Mouse (Mus musculus) intestine, postnatal 0 days (tissue): ENCODE results near the gene Lyzl4. TPM values are rescaled to one million over a fixed set of nuclear protein-coding genes. Genes with fewer than 3 reads are reported as not detected.

Experiments used
- ATAC-seq: fragments of 200-750 bp; cut with Nextera tagmentation; 2 replicates; pipeline ENCODE4 v1.8.0; 2017; ENCODE audit warnings: mild to moderate bottlenecking, moderate TSS enrichment, moderate library complexity
- H3K27ac ChIP-seq: fragments of 300-500 bp; sonication (generic); 2 replicates; pipeline ENCODE4 v1.5.1; 2014; ENCODE audit warnings: mild to moderate bottlenecking, low read depth, low read length, moderate library complexity
- H3K27me3 ChIP-seq: fragments of 300-500 bp; sonication (generic); replicated peaks from 2 replicates; pipeline ENCODE4 v1.6.1; 2014; ENCODE audit warnings: low read length, mixed read lengths; ENCODE audit not compliant: control insufficient read depth, insufficient read depth
- H3K36me3 ChIP-seq: fragments of 300-500 bp; sonication (generic); 2 replicates; pipeline ENCODE4 v1.6.1; 2014; ENCODE audit warnings: mild to moderate bottlenecking, moderate library complexity; ENCODE audit not compliant: control insufficient read depth, insufficient read depth
- H3K4me1 ChIP-seq: fragments of 300-500 bp; sonication (generic); replicated peaks from 2 replicates; pipeline ENCODE4 v1.6.1; 2014; ENCODE audit warnings: antibody characterized with exemption, low read length, mixed read lengths; ENCODE audit not compliant: control insufficient read depth, insufficient read depth
- H3K4me2 ChIP-seq: fragments of 300-500 bp; sonication (generic); replicated peaks from 2 replicates; pipeline ENCODE4 v1.6.1; 2014; ENCODE audit warnings: low read depth, mild to moderate bottlenecking, moderate library complexity
- H3K4me3 ChIP-seq: fragments of 300-500 bp; sonication (generic); 2 replicates; pipeline ENCODE4 v1.5.1; 2014; ENCODE audit warnings: low read depth, low read length
- H3K9ac ChIP-seq: fragments of 300-500 bp; sonication (generic); 2 replicates; pipeline ENCODE4 v1.6.1; 2014; ENCODE audit warnings: mild to moderate bottlenecking, low read depth, low read length
- H3K9me3 ChIP-seq: fragments of 300-500 bp; sonication (generic); 2 replicates; pipeline ENCODE4 v1.6.1; 2016; ENCODE audit warnings: mixed run types; ENCODE audit not compliant: control insufficient read depth
- CTCF ChIP-seq: sonication (generic); IDR thresholded peaks from 2 replicates; pipeline ENCODE4 v1.5.1; 2016; ENCODE audit warnings: low read depth, mild to moderate bottlenecking, control low read depth, antibody characterized with exemption, moderate library complexity
- WGBS: fragments of 180-500 bp; shearing (Covaris S2); extraction: QIAGEN DNeasy Blood & Tissue Kit; methylation state at CpG from one replicate; pipeline ENCODE4 v1.1.7; 2014; 5-methylcytosine and 5-hydroxymethylcytosine counted together
- polyA plus RNA-seq: library from polyadenylated mRNA; unstranded; fragments of >200 nt; fragmentation: Nextera tagmentation; extraction: Ambion mirVana; gene quantifications from 2 replicates; pipeline ENCODE4 v1.2.1, GENCODE M21; 2015

The Lyzl4 gene
- polyA plus RNA-seq, 1 experiment from 2014 or later: 0.34 TPM

- H3K9ac ChIP-seq: no peak overlapping the region
- no peak overlapping the region for H3K27ac ChIP-seq
- peaks cover 4% of the 10 kb centered on the region; the same call in 1 of the 2 replicates for H3K4me1 ChIP-seq
- no peak overlapping the region for H3K4me2 ChIP-seq
- peaks cover 9% of the 10 kb centered on the region; the same call in 1 of the 2 replicates for H3K36me3 ChIP-seq
- no peaks in the 10 kb centered on the region for H3K9me3 ChIP-seq
- H3K27me3 ChIP-seq: no peaks in the 10 kb centered on the region
- H3K4me3 ChIP-seq: no peak overlapping the region
- WGBS: 75% methylated on average over 7 of the region's 7 CpGs
- ATAC-seq: no peak
- no peak for TF ChIP-seq CTCF
These were observed 17.9 kb upstream of the Lyzl4 start for GRCm38 (mm10) chr9:121659791-121660190.

- ATAC-seq: peak; percentile 63
- Histone ChIP-seq H3K9me3 (no peaks in the 10 kb centered on the region), H3K36me3 (peaks cover 9% of the 10 kb centered on the region; the same call in 1 of the 2 replicates), H3K4me1 (peaks cover 4% of the 10 kb centered on the region; the same call in 1 of the 2 replicates), H3K27me3 (no peaks in the 10 kb centered on the region), H3K27ac (peak overlapping the region; percentile 89), H3K4me3 (no peak overlapping the region), H3K4me2 (no peak overlapping the region), H3K9ac (no peak overlapping the region)
- TF ChIP-seq CTCF: no peak
- 39% methylated on average over 7 of the region's 7 CpGs for WGBS
These were observed 16.4 kb upstream of the Lyzl4 start for GRCm38 (mm10) chr9:121658248-121658647.

- Histone ChIP-seq H3K9me3 (no peaks in the 10 kb centered on the region), H3K4me3 (no peak overlapping the region), H3K36me3 (peaks cover 9% of the 10 kb centered on the region; the same call in 1 of the 2 replicates), H3K27me3 (no peaks in the 10 kb centered on the region), H3K9ac (no peak overlapping the region; the same call in 1 of the 2 replicates), H3K4me1 (peaks cover 4% of the 10 kb centered on the region; the same call in 1 of the 2 replicates), H3K4me2 (no peak overlapping the region; the same call in 1 of the 2 replicates), H3K27ac (peak overlapping the region; percentile 89)
- TF ChIP-seq CTCF: no peak
- ATAC-seq: peak; percentile 66
- WGBS: 23% methylated on average over 13 of the region's 13 CpGs
These were observed 15.2 kb upstream of the Lyzl4 start for GRCm38 (mm10) chr9:121657143-121657542.

- no peak overlapping the region for H3K9ac ChIP-seq
- no peak for TF ChIP-seq CTCF
- H3K4me2 ChIP-seq: no peak overlapping the region
- ATAC-seq: peak; percentile 44
- no peaks in the 10 kb centered on the region for H3K27me3 ChIP-seq
- H3K27ac ChIP-seq: peak overlapping the region; percentile 76
- WGBS: 53% methylated on average over 5 of the region's 5 CpGs
- H3K9me3 ChIP-seq: no peaks in the 10 kb centered on the region
- H3K4me1 ChIP-seq: peaks cover 4% of the 10 kb centered on the region; the same call in 1 of the 2 replicates
- peaks cover 6% of the 10 kb centered on the region; the same call in 1 of the 2 replicates for H3K36me3 ChIP-seq
- no peak overlapping the region for H3K4me3 ChIP-seq
These were observed 14.4 kb upstream of the Lyzl4 start for GRCm38 (mm10) chr9:121656322-121656721.

- no peak for ATAC-seq
- no peak overlapping the region for H3K4me3 ChIP-seq
- no peak for TF ChIP-seq CTCF
- no peaks in the 10 kb centered on the region for H3K9me3 ChIP-seq
- H3K36me3 ChIP-seq: no peaks in the 10 kb centered on the region; the same call in 1 of the 2 replicates
- H3K9ac ChIP-seq: no peak overlapping the region
- 86% methylated on average over 10 of the region's 10 CpGs for WGBS
- no peaks in the 10 kb centered on the region for H3K27me3 ChIP-seq
- H3K4me2 ChIP-seq: no peak overlapping the region
- no peaks in the 10 kb centered on the region for H3K4me1 ChIP-seq
- H3K27ac ChIP-seq: no peak overlapping the region
These were observed 11.8 kb upstream of the Lyzl4 start for GRCm38 (mm10) chr9:121653668-121654067.

- Histone ChIP-seq H3K36me3 (no peaks in the 10 kb centered on the region), H3K9me3 (no peaks in the 10 kb centered on the region), H3K4me3 (no peak overlapping the region), H3K4me1 (0 out of 2 replicates have a peak, but pooled peaks cover 11% of the 10 kb centered on the region), H3K27me3 (no peaks in the 10 kb centered on the region), H3K27ac (no peak overlapping the region), H3K4me2 (no peak overlapping the region), H3K9ac (no peak overlapping the region)
- 44% methylated on average over 7 of the region's 7 CpGs for WGBS
- no peak for ATAC-seq
- TF ChIP-seq CTCF: no peak
These were observed 5.1 kb upstream of the Lyzl4 start for GRCm38 (mm10) chr9:121647026-121647425.
